Mouse (Mus musculus): ENCODE results near the gene Pglyrp1.

Gene Pglyrp1

GRCm38 (mm10) chr7:18886963-18887362 lies 15.8 kb downstream of the Pglyrp1 start:
- no peak for DNase-seq

GRCm38 (mm10) chr7:18890848-18891247 lies 19.7 kb downstream of the Pglyrp1 start:
- no peak for DNase-seq

- peak; percentile 85 for DNase-seq
These were observed 20.9 kb downstream of the Pglyrp1 start for GRCm38 (mm10) chr7:18891872-18892599.

- no peak for DNase-seq
These were observed 21.9 kb downstream of the Pglyrp1 start for GRCm38 (mm10) chr7:18893009-18893408.

GRCm38 (mm10) chr7:18893651-18894430 lies 22.7 kb downstream of the Pglyrp1 start:
- peak; percentile 31 for DNase-seq

GRCm38 (mm10) chr7:18896536-18896935 lies 25.4 kb downstream of the Pglyrp1 start:
- no peak for DNase-seq

GRCm38 (mm10) chr7:18900513-18900912 lies 29.4 kb downstream of the Pglyrp1 start:
- no peak for DNase-seq

GRCm38 (mm10) chr7:18902486-18902885 lies 31.4 kb downstream of the Pglyrp1 start:
- no peak for DNase-seq

- DNase-seq: no peak
These were observed 33.8 kb downstream of the Pglyrp1 start for GRCm38 (mm10) chr7:18904971-18905370.

- DNase-seq: no peak
These were observed 38.7 kb downstream of the Pglyrp1 start for GRCm38 (mm10) chr7:18909797-18910196.

- DNase-seq: peak; percentile 98
These were observed 39.2 kb downstream of the Pglyrp1 start, which contains the start of gene Ccdc61 for GRCm38 (mm10) chr7:18910241-18910831. TSS of gene Ccdc61 (minus strand) at chr7:18910415.

- DNase-seq: no peak
These were observed 45.1 kb downstream of the Pglyrp1 start for GRCm38 (mm10) chr7:18916254-18916653.

GRCm38 (mm10) chr7:18917931-18918330 lies 46.8 kb downstream of the Pglyrp1 start:
- no peak for DNase-seq

GRCm38 (mm10) chr7:18921069-18921468 lies 49.9 kb downstream of the Pglyrp1 start:
- DNase-seq: peak; percentile 42

- DNase-seq: no peak
These were observed 51.7 kb downstream of the Pglyrp1 start for GRCm38 (mm10) chr7:18922807-18923206.

- DNase-seq: no peak
These were observed 52.1 kb downstream of the Pglyrp1 start for GRCm38 (mm10) chr7:18923267-18923666.

GRCm38 (mm10) chr7:18923711-18924191 lies 52.6 kb downstream of the Pglyrp1 start:
- DNase-seq: no peak

- no peak for DNase-seq
These were observed 53.2 kb downstream of the Pglyrp1 start for GRCm38 (mm10) chr7:18924321-18924720.

- peak; percentile 40 for DNase-seq
These were observed 54.2 kb downstream of the Pglyrp1 start, which contains the start of gene Nova2 for GRCm38 (mm10) chr7:18925162-18925938. TSS of gene Nova2 (plus strand) at chr7:18925888.

- DNase-seq: no peak
These were observed 55.1 kb downstream of the Pglyrp1 start for GRCm38 (mm10) chr7:18926041-18926790.

GRCm38 (mm10) chr7:18926911-18927310 lies 55.8 kb downstream of the Pglyrp1 start:
- DNase-seq: no peak

GRCm38 (mm10) chr7:18927759-18928158 lies 56.6 kb downstream of the Pglyrp1 start:
- DNase-seq: no peak
